Mouse (Mus musculus): ENCODE data around the gene Cask.

DNA sequence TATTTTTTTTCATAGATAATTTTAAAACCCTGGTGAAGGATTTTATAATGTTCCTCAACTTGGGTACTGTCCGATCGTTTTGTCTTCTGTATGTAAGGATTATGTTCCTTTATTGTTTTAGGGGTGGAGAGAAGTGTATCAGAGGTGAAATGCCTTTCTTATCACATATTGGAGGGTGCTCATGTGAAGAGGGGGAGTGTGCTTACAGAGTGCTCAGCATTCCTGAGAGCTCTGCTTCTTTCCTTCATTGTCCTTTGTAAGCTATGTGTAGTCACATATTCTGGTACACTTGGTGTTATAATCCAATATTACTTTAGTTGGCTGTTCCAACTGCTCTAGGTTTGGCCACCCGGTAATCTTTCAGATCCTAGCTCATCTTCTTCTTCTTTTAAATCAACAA lies 150.5 kb downstream of the Cask start:
- TF ChIP-seq POLR2A (IDR thresholded peaks at IDR 0.05; ENCODE audit: insufficient read depth, low read depth, low read length) (no peak), CTCF (IDR thresholded peaks at IDR 0.05) (no peak)

Measured in heart, adult 2 months (tissue).